Mouse (Mus musculus) liver, adult 2 months (tissue): ENCODE data around the gene Ifnl2. TPM values are rescaled to one million over a fixed set of nuclear protein-coding genes. Genes with fewer than 3 reads are reported as not detected.
A peak's percentile ranks its signal among the peaks of the same experiment; 100 is the strongest.

Source experiments
- DNase-seq: peaks from one replicate; pipeline ENCODE4 v3.0.0-alpha.2; 2011; ENCODE audit warnings: low read depth, low spot score; ENCODE audit errors: extremely low read depth
- H3K27ac ChIP-seq: fragments of 200-500 bp; replicated peaks from 2 replicates; pipeline ENCODE4 v1.5.1; 2012; ENCODE audit warnings: low read depth, mild to moderate bottlenecking, control low read depth, inconsistent platforms, low read length; ENCODE audit not compliant: insufficient read depth
- H3K27me3 ChIP-seq: fragments of 200-500 bp; 2 replicates; pipeline ENCODE4 v1.6.1; 2012; ENCODE audit warnings: mild to moderate bottlenecking, moderate library complexity, low read length, inconsistent platforms; ENCODE audit not compliant: control insufficient read depth, insufficient read depth
- H3K36me3 ChIP-seq: fragments of 200-500 bp; 2 replicates; pipeline ENCODE4 v1.6.1; 2012; ENCODE audit warnings: low read length, inconsistent platforms; ENCODE audit not compliant: control insufficient read depth, insufficient read depth
- H3K4me1 ChIP-seq: fragments of 200-500 bp; 2 replicates; pipeline ENCODE4 v1.6.1; 2011; ENCODE audit warnings: low read length; ENCODE audit not compliant: control insufficient read depth, insufficient read depth
- H3K4me3 ChIP-seq: fragments of 200-500 bp; 2 replicates; pipeline ENCODE4 v1.5.1; 2011; ENCODE audit warnings: low read depth, mild to moderate bottlenecking, control low read depth, low read length, moderate library complexity; ENCODE audit not compliant: insufficient read depth
- H3K79me2 ChIP-seq: fragments of 200-500 bp; 2 replicates; pipeline ENCODE4 v1.6.1; 2012; ENCODE audit warnings: inconsistent platforms, mild to moderate bottlenecking, low read length, moderate library complexity; ENCODE audit not compliant: control insufficient read depth, insufficient read depth
- H3K9ac ChIP-seq: fragments of 200-500 bp; 2 replicates; pipeline ENCODE4 v1.6.1; 2012; ENCODE audit warnings: low read depth, mild to moderate bottlenecking, control low read depth, inconsistent platforms, low read length
- CTCF ChIP-seq: fragments of 200-500 bp; IDR thresholded peaks from 2 replicates; pipeline ENCODE4 v1.5.1; 2011; ENCODE audit warnings: low read depth, low read length, control low read depth
- POLR2A ChIP-seq: fragments of 200-500 bp; IDR thresholded peaks from 2 replicates; pipeline ENCODE4 v1.6.1; 2011; ENCODE audit warnings: low read length, control low read depth; ENCODE audit not compliant: insufficient read depth; ENCODE audit errors: extremely low read depth
- WGBS: fragments of 180-500 bp; shearing (Covaris S2); methylation state at CpG from one replicate; pipeline ENCODE4 v1.1.7; 2018; 5-methylcytosine and 5-hydroxymethylcytosine counted together
- polyA plus RNA-seq: library from polyadenylated mRNA; depleted of rRNA; stranded (reverse); fragments of >200 nt; gene quantifications from 2 replicates; pipeline ENCODE4 v1.2.3, GENCODE M21; 2012
- total RNA-seq: library from RNA; depleted of rRNA; stranded (reverse); fragments of >200 nt; gene quantifications from 2 replicates; pipeline ENCODE4 v1.2.3, GENCODE M21; 2014

Ifnl2 gene
- total and polyA plus RNA-seq, 2 experiments = not detected

- H3K9ac ChIP-seq = no peak overlapping the region
- no peak overlapping the region for H3K27ac ChIP-seq
- DNase-seq = peak; percentile 61
- H3K4me1 ChIP-seq = no peaks in the 10 kb centered on the region
- H3K36me3 ChIP-seq = no peaks in the 10 kb centered on the region
- TF ChIP-seq CTCF (peak; percentile 74), POLR2A (no peak)
- WGBS = 4% methylated on average over 10 of the region's 10 CpGs
- H3K4me3 ChIP-seq = no peak overlapping the region
- H3K27me3 ChIP-seq = no peaks in the 10 kb centered on the region; the same call in 1 of the 2 replicates
- H3K79me2 ChIP-seq = no peaks in the 10 kb centered on the region
Measured at GRCm38 (mm10) chr7:28490410-28490809, 19.8 kb downstream of the Ifnl2 start.

GRCm38 (mm10) chr7:28488030-28488491 lies 22.2 kb downstream of the Ifnl2 start:
- no peaks in the 10 kb centered on the region for H3K79me2 ChIP-seq
- TF ChIP-seq CTCF = no peak
- no peak for TF ChIP-seq POLR2A
- no peaks in the 10 kb centered on the region for H3K36me3 ChIP-seq
- 7% methylated on average over 16 of the region's 16 CpGs for WGBS
- DNase-seq = no peak
- H3K9ac ChIP-seq = no peak overlapping the region
- H3K27me3 ChIP-seq = no peaks in the 10 kb centered on the region; the same call in 1 of the 2 replicates
- H3K4me1 ChIP-seq = no peaks in the 10 kb centered on the region
- no peak overlapping the region for H3K27ac ChIP-seq
- no peak overlapping the region for H3K4me3 ChIP-seq

- no peak for DNase-seq
- Histone ChIP-seq H3K9ac (no peak overlapping the region), H3K36me3 (no peaks in the 10 kb centered on the region), H3K27me3 (no peaks in the 10 kb centered on the region; the same call in 1 of the 2 replicates), H3K27ac (no peak overlapping the region), H3K79me2 (no peaks in the 10 kb centered on the region), H3K4me1 (no peaks in the 10 kb centered on the region), H3K4me3 (no peak overlapping the region)
- 19% methylated on average over 4 of the region's 4 CpGs for WGBS
- TF ChIP-seq POLR2A (no peak), CTCF (no peak)
Measured at GRCm38 (mm10) chr7:28484192-28484591, 26.1 kb downstream of the Ifnl2 start.

- DNase-seq = no peak
- Histone ChIP-seq H3K4me3 (no peak overlapping the region), H3K36me3 (no peaks in the 10 kb centered on the region), H3K9ac (no peak overlapping the region), H3K4me1 (no peaks in the 10 kb centered on the region), H3K27ac (no peak overlapping the region), H3K79me2 (no peaks in the 10 kb centered on the region), H3K27me3 (no peaks in the 10 kb centered on the region)
- WGBS = 83% methylated on average over 11 of the region's 11 CpGs
- no peak for TF ChIP-seq POLR2A
- TF ChIP-seq CTCF = no peak
Measured at GRCm38 (mm10) chr7:28482854-28483253, 27.4 kb downstream of the Ifnl2 start.

GRCm38 (mm10) chr7:28478854-28479253 lies 31.4 kb downstream of the Ifnl2 start:
- Histone ChIP-seq H3K4me3 (no peak overlapping the region), H3K79me2 (no peaks in the 10 kb centered on the region), H3K4me1 (no peaks in the 10 kb centered on the region), H3K9ac (no peak overlapping the region), H3K27ac (no peak overlapping the region), H3K36me3 (no peaks in the 10 kb centered on the region), H3K27me3 (peaks cover 2% of the 10 kb centered on the region; the same call in 1 of the 2 replicates)
- 14% methylated on average over 7 of the region's 8 CpGs for WGBS
- TF ChIP-seq CTCF (no peak), POLR2A (no peak)
- no peak for DNase-seq

GRCm38 (mm10) chr7:28477363-28477762 lies 32.9 kb downstream of the Ifnl2 start:
- Histone ChIP-seq H3K9ac (no peak overlapping the region), H3K4me3 (no peak overlapping the region), H3K36me3 (no peaks in the 10 kb centered on the region), H3K27ac (no peak overlapping the region), H3K79me2 (no peaks in the 10 kb centered on the region), H3K27me3 (peaks cover 3% of the 10 kb centered on the region; the same call in 1 of the 2 replicates), H3K4me1 (no peaks in the 10 kb centered on the region)
- no peak for DNase-seq
- TF ChIP-seq POLR2A (no peak), CTCF (no peak)
- WGBS = 91% methylated on average over 5 of the region's 5 CpGs
